Mouse (Mus musculus) limb, embryonic 14.5 days (tissue): ENCODE measurements around the gene Dlg2. TPM values are rescaled to one million over a fixed set of nuclear protein-coding genes. Genes with fewer than 3 reads are reported as not detected.

Source experiments
- ATAC-seq: fragments of 200-750 bp; cut with Nextera tagmentation; 2 replicates; pipeline ENCODE4 v1.8.0; 2017; ENCODE audit warnings: low read depth, moderate number of reproducible peaks, moderate TSS enrichment; ENCODE audit not compliant: low FRiP score
- DNase-seq: peaks from one replicate; pipeline ENCODE4 v3.0.0-alpha.2; 2015; ENCODE audit warnings: low spot score
- H3K27ac ChIP-seq: fragments of 300-500 bp; sonication (generic); replicated peaks from 2 replicates; pipeline ENCODE4 v1.5.1; 2014; ENCODE audit warnings: low read depth, mild to moderate bottlenecking, low read length, moderate library complexity, mixed read lengths
- H3K27me3 ChIP-seq: fragments of 300-500 bp; sonication (generic); 2 replicates; pipeline ENCODE4 v1.6.1; 2014; ENCODE audit warnings: low read length, mixed read lengths; ENCODE audit not compliant: control insufficient read depth, insufficient read depth
- H3K36me3 ChIP-seq: fragments of 300-500 bp; sonication (generic); 2 replicates; pipeline ENCODE4 v1.6.1; 2014; ENCODE audit warnings: mild to moderate bottlenecking, low read length, moderate library complexity, mixed read lengths; ENCODE audit not compliant: control insufficient read depth, insufficient read depth
- H3K4me1 ChIP-seq: fragments of 300-500 bp; sonication (generic); 2 replicates; pipeline ENCODE4 v1.6.1; 2014; ENCODE audit warnings: antibody characterized with exemption, low read length, mixed read lengths; ENCODE audit not compliant: control insufficient read depth, insufficient read depth
- H3K4me2 ChIP-seq: fragments of 300-500 bp; sonication (generic); replicated peaks from 2 replicates; pipeline ENCODE4 v1.6.1; 2014; ENCODE audit warnings: low read depth, mild to moderate bottlenecking, low read length, moderate library complexity; ENCODE audit not compliant: severe bottlenecking
- H3K4me3 ChIP-seq: fragments of 300-500 bp; sonication (generic); replicated peaks from 2 replicates; pipeline ENCODE4 v1.5.1; 2014; ENCODE audit warnings: low read length
- H3K9ac ChIP-seq: fragments of 300-500 bp; sonication (generic); 2 replicates; pipeline ENCODE4 v1.6.1; 2014; ENCODE audit warnings: mild to moderate bottlenecking, low read depth, low read length, moderate library complexity; ENCODE audit not compliant: severe bottlenecking
- H3K9me3 ChIP-seq: fragments of 300-500 bp; sonication (generic); 2 replicates; pipeline ENCODE4 v1.6.1; 2016; ENCODE audit warnings: low read length; ENCODE audit not compliant: control insufficient read depth
- POLR2A ChIP-seq: fragments of 200-500 bp; IDR thresholded peaks from 2 replicates; pipeline ENCODE4 v1.8.0; 2012; ENCODE audit warnings: inconsistent platforms, mild to moderate bottlenecking, moderate library complexity, borderline replicate concordance; ENCODE audit not compliant: insufficient read depth, insufficient read length; ENCODE audit errors: extremely low read depth
- WGBS: fragments of 180-500 bp; shearing (Covaris S2); extraction: QIAGEN DNeasy Blood & Tissue Kit; methylation state at CpG from one replicate; pipeline ENCODE4 v1.1.7; 2014; 5-methylcytosine and 5-hydroxymethylcytosine counted together
- polyA plus RNA-seq, 2 experiments: library from polyadenylated mRNA; depleted of rRNA in 1 of 2; stranded (reverse) in 1 of 2; unstranded in 1 of 2; fragments of >200 nt; fragmentation: Nextera tagmentation in 1 of 2; extraction: Ambion mirVana in 1 of 2; gene quantifications; 2 replicates each; pipeline versions ENCODE4 v1.2.1 to v1.2.3; 2012 to 2014

Dlg2 gene
- polyA plus RNA-seq, 2 experiments = 4.6 to 7.3 TPM

DNA sequence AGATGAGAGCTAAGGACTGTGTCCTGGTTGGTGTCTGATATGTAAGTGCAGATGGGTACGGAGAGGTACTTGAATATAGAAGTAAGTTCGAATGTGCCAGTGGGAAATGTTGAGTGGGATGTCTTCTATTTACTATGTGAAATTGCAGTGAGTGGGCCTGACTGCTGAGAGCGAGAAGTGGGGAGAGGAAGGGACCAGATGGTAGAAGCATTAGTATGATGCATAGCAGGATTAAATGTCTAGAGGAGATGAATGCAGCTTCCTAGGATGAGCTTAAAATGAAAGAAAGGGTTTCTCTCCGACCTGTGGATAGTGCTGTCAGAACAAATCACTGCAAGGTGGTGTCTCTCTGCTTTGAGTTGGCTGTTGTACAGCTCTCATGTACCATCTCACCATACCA is 451.0 kb downstream of the Dlg2 start:
- WGBS = 75% methylated on average over 4 of the region's 4 CpGs

DNA sequence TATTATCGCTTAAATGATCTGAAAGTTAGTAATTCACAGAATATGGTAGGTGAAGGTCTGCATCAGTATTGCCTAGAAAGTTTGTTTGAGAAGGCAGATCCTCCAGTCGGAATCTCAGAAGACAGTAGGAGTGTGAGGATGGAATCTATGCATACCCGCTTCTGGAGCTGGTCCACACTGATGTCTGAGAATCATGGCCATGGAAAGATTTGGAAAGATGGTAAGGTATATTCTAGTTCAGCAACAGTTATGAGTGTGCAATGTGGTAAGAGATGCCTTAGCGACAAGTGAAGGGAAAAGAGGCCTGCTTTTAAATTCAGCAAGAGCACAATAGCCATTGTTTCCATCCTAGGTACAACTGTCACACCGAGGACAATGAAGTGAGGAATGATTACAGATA is 464.3 kb downstream of the Dlg2 start:
- ATAC-seq (no peak), DNase-seq (no peak)
- Histone ChIP-seq H3K4me2 (no peak overlapping the region), H3K36me3 (no peaks in the 10 kb centered on the region), H3K27ac (no peak overlapping the region), H3K9me3 (no peaks in the 10 kb centered on the region), H3K9ac (no peak overlapping the region), H3K4me1 (no peaks in the 10 kb centered on the region), H3K27me3 (no peaks in the 10 kb centered on the region), H3K4me3 (no peak overlapping the region)
- no peak for TF ChIP-seq POLR2A
- WGBS = 84% methylated on average over 5 of the region's 5 CpGs

More for the DNA sequence above, 451.0 kb downstream of the Dlg2 start:
- Histone ChIP-seq H3K36me3 (no peaks in the 10 kb centered on the region), H3K27me3 (no peaks in the 10 kb centered on the region), H3K4me2 (no peak overlapping the region), H3K9ac (no peak overlapping the region), H3K4me3 (no peak overlapping the region), H3K27ac (no peak overlapping the region), H3K4me1 (no peaks in the 10 kb centered on the region), H3K9me3 (no peaks in the 10 kb centered on the region)
- TF ChIP-seq POLR2A = no peak
- DNase-seq (no peak), ATAC-seq (no peak)

DNA sequence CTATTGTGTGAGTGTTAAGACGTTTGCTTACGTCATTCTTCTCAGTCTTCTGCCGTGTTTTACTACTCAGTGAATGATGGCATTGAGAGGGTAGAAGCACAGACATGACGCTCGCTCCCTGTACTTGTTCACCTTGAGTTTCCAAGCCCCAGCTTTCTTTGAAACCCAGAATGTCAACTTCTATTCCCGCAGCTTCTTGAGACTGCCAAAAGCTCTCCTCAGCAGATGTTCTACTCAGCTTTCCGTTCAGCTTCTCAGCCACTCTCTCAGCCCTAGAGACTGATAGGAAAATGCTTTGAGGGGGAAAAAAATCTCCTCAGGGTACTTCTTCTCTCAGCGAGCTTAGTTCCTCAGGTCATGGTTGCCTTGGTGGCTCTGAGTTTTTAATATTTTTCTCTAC is 470.6 kb downstream of the Dlg2 start:
- no peaks in the 10 kb centered on the region for H3K27me3 ChIP-seq
- DNase-seq (no peak), ATAC-seq (no peak)
- 82% methylated on average over 8 of the region's 8 CpGs for WGBS
- no peak overlapping the region for H3K9ac ChIP-seq
- no peak overlapping the region for H3K27ac ChIP-seq
- no peaks in the 10 kb centered on the region for H3K9me3 ChIP-seq
- no peaks in the 10 kb centered on the region for H3K4me1 ChIP-seq
- TF ChIP-seq POLR2A = no peak
- H3K36me3 ChIP-seq = no peaks in the 10 kb centered on the region
- H3K4me2 ChIP-seq = no peak overlapping the region
- H3K4me3 ChIP-seq = no peak overlapping the region

DNA sequence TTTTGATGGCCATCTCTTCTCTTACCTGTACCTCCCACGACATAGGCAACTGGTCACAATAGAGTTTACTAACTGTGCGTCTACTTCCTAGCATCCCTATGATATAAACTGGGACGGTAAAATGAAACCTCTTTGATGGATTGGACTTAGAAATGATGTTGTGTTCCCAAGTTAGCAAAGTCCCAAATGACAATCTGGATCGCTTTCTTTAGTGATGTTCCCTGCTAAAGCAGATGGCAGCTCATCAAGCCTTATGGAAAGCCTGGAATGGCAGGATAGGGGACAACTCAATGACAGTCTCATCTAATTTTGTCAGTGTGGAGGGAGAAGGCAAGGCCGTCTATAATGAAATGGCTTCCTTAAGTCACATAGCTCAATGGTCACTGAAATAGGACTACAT is 472.7 kb downstream of the Dlg2 start:
- Histone ChIP-seq H3K36me3 (no peaks in the 10 kb centered on the region), H3K27me3 (no peaks in the 10 kb centered on the region), H3K4me2 (no peak overlapping the region), H3K4me3 (no peak overlapping the region), H3K9ac (no peak overlapping the region), H3K4me1 (no peaks in the 10 kb centered on the region), H3K27ac (no peak overlapping the region), H3K9me3 (no peaks in the 10 kb centered on the region)
- WGBS = 92% methylated on average over 5 of the region's 5 CpGs
- no peak for TF ChIP-seq POLR2A
- ATAC-seq (no peak), DNase-seq (no peak)

DNA sequence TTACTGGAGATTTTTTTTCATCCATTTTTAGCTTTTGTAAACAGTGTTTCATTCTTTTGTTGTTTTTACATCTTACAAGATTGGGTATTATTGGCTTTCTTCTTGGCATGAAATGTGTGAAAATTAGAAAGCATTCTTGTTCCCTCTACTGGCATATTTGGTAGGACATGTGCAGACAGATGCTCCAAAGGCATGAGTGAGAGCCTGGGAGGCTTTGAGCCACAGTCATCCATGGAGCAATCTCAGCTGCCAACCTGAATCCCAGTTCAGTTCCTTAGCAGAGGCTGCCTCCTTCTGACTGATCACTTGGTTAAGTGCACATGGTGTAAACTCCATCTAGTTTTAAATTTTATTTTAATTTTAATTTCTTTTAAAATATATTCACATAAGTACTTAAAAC is 500.8 kb downstream of the Dlg2 start:
- Histone ChIP-seq H3K36me3 (no peaks in the 10 kb centered on the region), H3K9ac (no peak overlapping the region), H3K27ac (no peak overlapping the region), H3K4me1 (no peaks in the 10 kb centered on the region), H3K9me3 (no peaks in the 10 kb centered on the region), H3K4me2 (no peak overlapping the region), H3K27me3 (no peaks in the 10 kb centered on the region), H3K4me3 (no peak overlapping the region)
- no peak for ATAC-seq
- no peak for DNase-seq
- TF ChIP-seq POLR2A = no peak

DNA sequence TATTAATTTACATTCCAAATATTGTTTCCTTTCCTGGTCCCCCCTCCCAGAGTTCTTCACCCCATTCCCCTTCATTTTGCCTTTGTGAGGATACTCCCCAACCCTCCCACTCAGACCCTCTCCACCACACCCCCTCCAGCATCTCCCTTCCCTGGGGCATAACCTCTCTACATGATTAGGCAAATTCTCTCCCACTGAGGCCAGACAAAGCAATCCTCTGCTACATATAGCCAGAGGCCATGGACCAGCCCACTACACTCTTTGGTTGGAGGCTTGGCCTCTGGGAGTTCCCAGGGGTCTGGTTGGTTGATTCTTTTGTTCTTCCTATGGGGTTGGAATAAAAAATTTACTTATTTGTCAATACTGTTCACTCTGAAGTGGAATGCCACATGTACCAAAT is 505.6 kb downstream of the Dlg2 start:
- Histone ChIP-seq H3K4me1 (no peaks in the 10 kb centered on the region), H3K27me3 (no peaks in the 10 kb centered on the region), H3K9me3 (no peaks in the 10 kb centered on the region), H3K4me3 (no peak overlapping the region), H3K9ac (no peak overlapping the region), H3K27ac (no peak overlapping the region), H3K4me2 (no peak overlapping the region), H3K36me3 (no peaks in the 10 kb centered on the region)
- TF ChIP-seq POLR2A = no peak
- DNase-seq (no peak), ATAC-seq (no peak)
